Mouse (Mus musculus) liver, postnatal 0 days (tissue): Measurements from ENCODE around the gene Tkt. TPM values are rescaled to one million over a fixed set of nuclear protein-coding genes. Genes with fewer than 3 reads are reported as not detected.

Experiments used
- ATAC-seq: fragments of 200-750 bp; cut with Nextera tagmentation; 2 replicates; pipeline ENCODE4 v1.8.0; 2017; ENCODE audit warnings: mild to moderate bottlenecking, moderate library complexity
- DNase-seq: peaks from one replicate; pipeline ENCODE4 v3.0.0-alpha.2; 2016
- H3K27ac ChIP-seq: fragments of 300-500 bp; sonication (generic); 2 replicates; pipeline ENCODE4 v1.5.1; 2014; ENCODE audit warnings: antibody characterized with exemption, moderate library complexity, mild to moderate bottlenecking, low read depth
- H3K27me3 ChIP-seq: fragments of 300-500 bp; sonication (generic); 2 replicates; pipeline ENCODE4 v1.6.1; 2014; ENCODE audit warnings: low read length, control low read depth, mixed read lengths; ENCODE audit not compliant: insufficient read depth
- H3K36me3 ChIP-seq: fragments of 300-500 bp; sonication (generic); replicated peaks from 2 replicates; pipeline ENCODE4 v1.6.1; 2014; ENCODE audit warnings: mild to moderate bottlenecking, control low read depth, low read length, moderate library complexity, mixed read lengths; ENCODE audit not compliant: insufficient read depth
- H3K4me1 ChIP-seq: fragments of 300-500 bp; sonication (generic); 2 replicates; pipeline ENCODE4 v1.6.1; 2014; ENCODE audit warnings: antibody characterized with exemption, mild to moderate bottlenecking, control low read depth; ENCODE audit not compliant: insufficient read depth
- H3K4me2 ChIP-seq: fragments of 300-500 bp; sonication (generic); 2 replicates; pipeline ENCODE4 v1.6.1; 2014; ENCODE audit warnings: low read depth, mild to moderate bottlenecking, low read length, moderate library complexity, mixed read lengths
- H3K4me3 ChIP-seq: fragments of 300-500 bp; sonication (generic); 2 replicates; pipeline ENCODE4 v1.5.1; 2014; ENCODE audit warnings: low read depth, low read length
- H3K9ac ChIP-seq: fragments of 300-500 bp; sonication (generic); replicated peaks from 2 replicates; pipeline ENCODE4 v1.6.1; 2014; ENCODE audit warnings: mild to moderate bottlenecking, moderate library complexity
- H3K9me3 ChIP-seq: fragments of 300-500 bp; sonication (generic); 2 replicates; pipeline ENCODE4 v1.6.1; 2016; ENCODE audit warnings: mild to moderate bottlenecking, control low read depth, low read length, mixed read lengths
- CTCF ChIP-seq: sonication (generic); IDR thresholded peaks from 2 replicates; pipeline ENCODE4 v1.5.1; 2016; ENCODE audit warnings: antibody characterized with exemption, low read depth
- EP300 ChIP-seq: IDR thresholded peaks from 2 replicates; pipeline ENCODE4 v1.6.1; 2016; ENCODE audit warnings: antibody characterized with exemption, low read depth, mild to moderate bottlenecking
- WGBS: fragments of 180-500 bp; shearing (Covaris S2); extraction: QIAGEN DNeasy Blood & Tissue Kit; methylation state at CpG from one replicate; pipeline ENCODE4 v1.1.7; 2014; ENCODE audit not compliant: insufficient replicate concordance; 5-methylcytosine and 5-hydroxymethylcytosine counted together
- polyA plus RNA-seq: library from polyadenylated mRNA; unstranded; fragments of >200 nt; fragmentation: Nextera tagmentation; extraction: Ambion mirVana; gene quantifications from 2 replicates; pipeline ENCODE4 v1.2.1, GENCODE M21; 2015

Gene Tkt
- polyA plus RNA-seq = 96.6 and 110 TPM in 2 replicates

DNA sequence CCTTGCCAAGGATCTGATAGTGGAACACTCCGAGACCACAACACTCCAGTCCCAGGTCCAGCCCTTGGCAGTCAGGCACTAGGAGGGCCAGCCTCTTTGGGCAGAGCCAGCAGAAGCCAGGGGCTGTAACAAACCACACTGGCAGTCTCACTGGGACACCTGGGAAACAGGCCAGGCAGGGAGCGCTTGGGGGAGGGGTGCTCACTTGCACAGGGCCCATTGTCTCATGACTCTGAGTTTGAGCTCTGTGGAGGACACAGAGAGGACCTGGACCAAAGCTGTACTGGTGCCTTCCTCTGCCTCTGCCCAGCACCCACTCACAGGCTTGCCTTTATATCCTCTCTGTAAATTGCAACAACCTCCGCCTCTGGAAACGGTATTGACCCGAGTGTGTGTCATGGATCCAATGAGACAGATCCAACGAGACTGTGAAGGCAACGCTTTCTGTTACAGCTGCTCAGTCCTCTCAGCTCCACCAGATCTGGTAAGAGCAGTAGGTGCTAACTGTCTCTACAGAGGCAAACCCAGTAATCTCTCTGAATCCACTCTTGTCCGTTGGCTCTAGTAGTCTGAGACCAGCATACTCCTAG, at the start of gene Tkt:
TSS of gene Tkt (plus strand) at position 229 of the 590 bp plus-strand sequence.
- H3K9ac ChIP-seq = peak within 1 kb of the TSS; percentile 87
- TF ChIP-seq CTCF (no peak), EP300 (no peak)

DNA sequence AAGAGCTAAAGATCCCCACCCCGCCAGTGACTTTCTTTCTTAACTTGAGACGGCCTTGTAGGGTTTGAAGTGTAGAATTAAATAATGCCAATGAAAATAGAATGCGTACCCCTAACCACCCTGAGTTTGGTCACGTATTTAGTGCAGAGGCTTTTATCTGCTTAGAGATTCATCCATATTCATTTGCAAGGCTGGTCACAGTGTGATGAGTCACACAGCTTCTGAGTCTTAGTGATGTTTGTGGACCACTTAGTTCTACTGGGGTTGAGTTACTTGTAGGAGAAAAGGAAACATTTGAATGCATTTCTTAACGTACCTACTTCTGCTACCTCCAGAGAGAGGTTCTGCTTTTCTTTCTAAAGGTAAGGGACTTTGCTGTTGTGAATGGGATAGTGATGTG, 43.2 kb upstream of the Tkt start:
- Histone ChIP-seq H3K36me3 (peaks cover 37% of the 10 kb centered on the region), H3K9ac (no peak overlapping the region), H3K4me2 (no peak overlapping the region), H3K4me3 (no peak overlapping the region), H3K9me3 (no peaks in the 10 kb centered on the region), H3K27ac (no peak overlapping the region), H3K4me1 (no peaks in the 10 kb centered on the region), H3K27me3 (no peaks in the 10 kb centered on the region)
- WGBS = 85% methylated on average over 5 of the region's 5 CpGs
- DNase-seq (no peak), ATAC-seq (no peak)
- TF ChIP-seq EP300 (no peak), CTCF (no peak)

More for the DNA sequence above, at the start of gene Tkt:
- H3K4me1 ChIP-seq = peaks cover 34% of the 10 kb centered on the region
- WGBS = 25% methylated on average over 8 of the region's 8 CpGs
- H3K4me3 ChIP-seq = peak within 1 kb of the TSS; percentile 79
- peak; percentile 29 for ATAC-seq
- peak within 1 kb of the TSS; percentile 98 for H3K4me2 ChIP-seq
- H3K36me3 ChIP-seq = no peaks in the 10 kb centered on the region; the same call in 1 of the 2 replicates
- peak within 1 kb of the TSS; percentile 97 for H3K27ac ChIP-seq
- no peaks in the 10 kb centered on the region for H3K27me3 ChIP-seq
- peak; percentile 73 for DNase-seq
- H3K9me3 ChIP-seq = no peaks in the 10 kb centered on the region

GRCm38 (mm10) chr14:30510214-30510763, 37.9 kb upstream of the Tkt start:
- H3K9ac ChIP-seq = no peak overlapping the region
- ATAC-seq (no peak), DNase-seq (no peak)
- WGBS = 91% methylated on average over 6 of the region's 6 CpGs
- no peaks in the 10 kb centered on the region for H3K4me1 ChIP-seq
- no peak for TF ChIP-seq EP300
- TF ChIP-seq CTCF = no peak
- H3K4me2 ChIP-seq = no peak overlapping the region
- no peaks in the 10 kb centered on the region for H3K9me3 ChIP-seq
- no peak overlapping the region for H3K27ac ChIP-seq
- H3K4me3 ChIP-seq = no peak overlapping the region
- peaks cover 66% of the 10 kb centered on the region for H3K36me3 ChIP-seq
- no peaks in the 10 kb centered on the region for H3K27me3 ChIP-seq

GRCm38 (mm10) chr14:30512896-30513295, 35.3 kb upstream of the Tkt start:
- Histone ChIP-seq H3K4me3 (no peak overlapping the region), H3K27ac (no peak overlapping the region), H3K36me3 (peaks cover 47% of the 10 kb centered on the region), H3K4me2 (no peak overlapping the region), H3K9ac (no peak overlapping the region), H3K4me1 (no peaks in the 10 kb centered on the region), H3K9me3 (no peaks in the 10 kb centered on the region), H3K27me3 (no peaks in the 10 kb centered on the region)
- WGBS = 71% methylated on average over 5 of the region's 5 CpGs
- no peak for TF ChIP-seq CTCF
- TF ChIP-seq EP300 = no peak
- ATAC-seq (peak; percentile 63), DNase-seq (no peak)

DNA sequence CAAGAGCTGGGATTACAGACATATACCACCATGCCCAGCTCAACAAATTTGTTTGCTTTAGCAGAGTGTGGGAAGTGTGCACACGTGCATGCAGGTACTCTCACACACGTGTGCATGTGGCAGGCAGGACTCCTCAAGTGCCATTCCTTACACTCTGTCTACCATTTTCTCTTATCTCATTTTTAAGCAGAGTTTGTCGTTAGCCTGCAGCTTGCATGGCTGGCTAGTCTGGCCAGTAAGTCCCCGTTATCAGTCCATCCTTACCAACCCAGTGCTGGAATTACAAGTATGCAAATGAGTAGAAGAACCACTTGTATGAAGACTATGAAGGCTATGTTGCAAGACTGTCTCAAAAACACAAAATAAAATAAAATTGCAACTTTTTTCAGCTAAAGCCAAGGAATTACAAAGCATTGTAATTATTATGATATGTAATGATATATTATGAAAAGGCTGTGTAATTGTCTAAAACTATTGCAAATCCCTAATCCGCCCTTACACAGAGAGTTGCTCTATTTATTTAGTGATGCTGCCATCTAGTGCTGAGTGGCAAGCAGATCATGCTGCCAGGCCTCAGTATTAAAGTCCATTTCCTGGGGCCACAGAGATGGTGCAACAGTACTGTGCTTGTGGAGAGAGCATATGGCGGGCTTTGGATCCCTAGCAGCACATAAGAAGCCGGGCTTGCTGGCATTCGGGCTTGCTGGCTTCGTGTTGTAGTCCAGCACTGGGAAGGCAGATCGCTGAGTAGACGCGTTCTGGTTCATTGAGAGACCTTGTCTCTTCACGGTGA, 32.0 kb upstream of the Tkt start:
- DNase-seq = peak; percentile 22
- no peaks in the 10 kb centered on the region for H3K4me1 ChIP-seq
- WGBS = 71% methylated on average over 13 of the region's 13 CpGs
- no peaks in the 10 kb centered on the region for H3K27me3 ChIP-seq
- H3K27ac ChIP-seq = no peak overlapping the region
- no peak overlapping the region for H3K4me2 ChIP-seq
- no peak overlapping the region for H3K9ac ChIP-seq
- TF ChIP-seq EP300 = no peak; the same call in none of the 2 replicates
- TF ChIP-seq CTCF = peak; percentile 74
- H3K9me3 ChIP-seq = no peaks in the 10 kb centered on the region
- ATAC-seq = peak; percentile 85
- peaks cover 55% of the 10 kb centered on the region for H3K36me3 ChIP-seq
- no peak overlapping the region for H3K4me3 ChIP-seq

- DNase-seq = no peak
- no peak overlapping the region for H3K4me3 ChIP-seq
- no peak for TF ChIP-seq CTCF
- no peak for TF ChIP-seq EP300
- no peak overlapping the region for H3K4me2 ChIP-seq
- H3K9me3 ChIP-seq = no peaks in the 10 kb centered on the region
- no peaks in the 10 kb centered on the region for H3K4me1 ChIP-seq
- WGBS = 84% methylated on average over 5 of the region's 5 CpGs
- no peaks in the 10 kb centered on the region for H3K27me3 ChIP-seq
- ATAC-seq = no peak
- H3K36me3 ChIP-seq = peaks cover 53% of the 10 kb centered on the region
- no peak overlapping the region for H3K9ac ChIP-seq
- no peak overlapping the region for H3K27ac ChIP-seq
Observed at GRCm38 (mm10) chr14:30519323-30519722, 28.8 kb upstream of the Tkt start.
